Mouse (Mus musculus): Measurements from ENCODE around the gene Dnal1.

DNA sequence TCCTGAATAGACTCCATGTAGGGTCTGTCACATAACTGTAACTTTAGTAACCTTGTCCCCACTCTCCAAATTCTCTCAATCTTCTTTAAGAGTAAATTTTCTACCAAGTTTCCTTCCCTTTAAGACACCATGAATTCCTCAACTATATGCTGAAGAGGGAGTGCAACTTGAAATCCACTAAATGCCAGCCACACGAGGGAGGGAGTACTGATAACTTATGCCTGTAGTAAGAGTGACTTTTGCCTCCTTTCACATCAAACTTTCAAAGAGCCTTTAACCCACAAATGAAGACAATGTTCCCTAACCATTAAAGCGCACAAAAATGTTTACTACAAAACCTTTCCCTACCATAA, 12.7 kb upstream of the Dnal1 start:
- no peak for TF ChIP-seq CTCF (IDR thresholded peaks at IDR 0.05; ENCODE audit: insufficient read depth, low read depth, low read length)
- no peak for TF ChIP-seq POLR2A (IDR thresholded peaks at IDR 0.05; ENCODE audit: insufficient read depth, low read depth, low read length)
